Mouse (Mus musculus) lung, adult 2 months (tissue): ENCODE measurements around the gene Defb21.

Experiments
- CTCF ChIP-seq: fragments of 200-500 bp; IDR thresholded peaks from 2 replicates; pipeline ENCODE4 v1.5.1; 2011; ENCODE audit warnings: mild to moderate bottlenecking, low read length, control low read depth; ENCODE audit not compliant: insufficient read depth
- POLR2A ChIP-seq: fragments of 200-500 bp; IDR thresholded peaks from 2 replicates; pipeline ENCODE4 v1.6.1; 2011; ENCODE audit warnings: low read depth, mild to moderate bottlenecking, control low read depth, low read length, borderline replicate concordance; ENCODE audit errors: extremely low read depth

DNA sequence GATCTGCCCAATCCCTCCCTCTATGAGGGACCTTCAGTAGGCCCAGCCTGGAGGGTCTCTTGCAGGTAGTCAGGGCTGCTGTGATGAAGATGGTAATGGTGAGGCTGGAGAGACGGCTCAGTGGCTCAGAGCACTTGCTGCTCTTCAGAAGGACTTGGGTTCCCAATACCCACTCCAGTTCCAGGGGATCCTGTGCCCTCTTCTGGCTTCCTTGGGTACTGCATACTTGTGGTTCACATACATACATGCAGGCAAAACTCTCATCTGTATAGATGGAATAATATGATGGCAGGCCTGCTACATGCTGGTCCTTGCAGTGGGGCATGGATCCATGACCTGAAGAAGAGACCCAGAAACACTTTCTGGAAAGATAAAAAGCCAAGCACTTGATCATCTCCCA lies 36.2 kb downstream of the Defb21 start:
- no peak for TF ChIP-seq CTCF
- no peak for TF ChIP-seq POLR2A
